Mouse (Mus musculus): ENCODE results near the gene Myod1.

DNA sequence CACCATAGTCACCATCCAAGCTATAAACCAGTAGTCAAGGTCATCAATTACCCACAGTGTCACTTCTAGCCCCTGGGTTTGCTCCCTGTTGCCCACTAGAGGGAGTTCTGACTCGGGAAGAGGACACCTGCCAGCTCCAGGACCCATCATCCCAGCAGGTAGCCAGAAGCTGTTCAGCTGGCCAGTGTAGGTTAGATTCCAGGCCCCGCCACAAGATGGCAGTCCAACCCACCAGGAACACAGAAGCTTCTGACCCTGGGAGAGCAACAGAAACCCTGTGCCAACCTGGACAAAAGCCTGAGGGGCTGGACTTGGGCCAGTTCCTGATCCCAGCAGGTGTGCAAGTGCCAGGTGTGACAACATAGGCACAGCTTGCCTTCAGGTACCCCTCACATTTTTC lies 16.8 kb downstream of the Myod1 start:
- TF ChIP-seq CTCF (IDR thresholded peaks at IDR 0.05) = peak; percentile 98
- TF ChIP-seq EP300 (IDR thresholded peaks at IDR 0.05; ENCODE audit: insufficient read depth, low read depth, low read length) = 0 out of 2 replicates have a peak, but pooled peaks have one; percentile 48
- TF ChIP-seq POLR2A (IDR thresholded peaks at IDR 0.05; ENCODE audit: insufficient read depth, low read depth, low read length) = no peak
